Mouse (Mus musculus): ENCODE data around the gene Ift74.

The Ift74 gene

GRCm38 (mm10) chr4:94696368-94696767 is 82.1 kb downstream of the Ift74 start:
- DNase-seq = no peak

GRCm38 (mm10) chr4:94711002-94711401 is 96.7 kb downstream of the Ift74 start:
- no peak for DNase-seq

GRCm38 (mm10) chr4:94711426-94711825 is 97.1 kb downstream of the Ift74 start:
- DNase-seq = no peak

GRCm38 (mm10) chr4:94713741-94714140 is 99.5 kb downstream of the Ift74 start:
- DNase-seq = no peak

- no peak for DNase-seq
Observed at GRCm38 (mm10) chr4:94715166-94715565, 100.9 kb downstream of the Ift74 start.

GRCm38 (mm10) chr4:94725799-94726198 is 111.5 kb downstream of the Ift74 start:
- DNase-seq = no peak

GRCm38 (mm10) chr4:94732721-94733120 is 118.4 kb downstream of the Ift74 start:
- no peak for DNase-seq

- DNase-seq = no peak
Observed at GRCm38 (mm10) chr4:94737326-94738295, 123.3 kb downstream of the Ift74 start.

GRCm38 (mm10) chr4:94738838-94739731 is 124.8 kb downstream of the Ift74 start, which contains the start of gene Tek:
Gene Tek (plus strand): TSS chr4:94739289.
- no peak for DNase-seq

- no peak for DNase-seq
Observed at GRCm38 (mm10) chr4:94741824-94742223, 127.5 kb downstream of the Ift74 start.

All from cerebellum, adult 11 months (tissue).